Mouse (Mus musculus): ENCODE results near the gene Dapp1.
"Not testable (repeated sequence)": the region's sequence is repeated elsewhere in the genome, so short reads cannot be mapped to it uniquely, and the experiment has no call there.

The Dapp1 gene

DNA sequence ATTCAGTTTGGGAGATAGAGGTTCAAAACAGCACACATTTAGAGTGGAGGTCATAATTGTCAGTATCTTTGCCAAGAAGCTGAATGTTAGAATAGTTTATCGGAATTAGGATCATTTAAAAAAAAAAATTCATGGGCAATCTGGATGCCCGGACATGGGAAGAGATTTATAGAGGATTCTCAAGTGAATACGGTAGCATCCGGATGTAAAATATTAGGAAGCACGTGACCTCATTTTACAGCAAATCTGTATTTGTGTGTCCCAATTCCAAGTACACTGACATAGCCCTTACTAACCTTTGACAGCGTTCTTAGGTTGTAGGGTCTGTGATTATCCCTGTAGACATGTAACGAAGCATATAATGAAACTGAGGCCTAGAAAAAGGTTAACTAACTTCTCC, 61.9 kb downstream of the Dapp1 start:
- no peak for DNase-seq (ENCODE audit: low read depth, low spot score)

DNA sequence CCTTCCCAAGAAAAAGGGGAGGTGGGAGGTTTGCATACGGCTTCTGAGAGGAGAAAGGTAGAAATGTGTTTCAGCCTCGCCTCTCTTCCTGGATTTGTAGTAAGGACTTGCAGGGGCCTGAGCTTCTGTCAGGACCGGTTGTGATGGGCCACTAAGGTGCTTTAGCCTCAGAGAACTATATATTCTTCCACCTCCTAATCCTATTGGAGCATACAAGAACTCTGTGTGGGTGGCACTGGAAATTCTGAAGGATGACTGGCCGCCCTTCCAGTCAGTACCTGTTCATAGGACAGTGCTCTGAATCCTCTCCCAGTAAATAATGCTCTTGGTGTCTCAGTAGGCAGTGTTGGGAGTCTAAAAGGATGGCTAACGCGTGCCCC, 62.4 kb downstream of the Dapp1 start:
- peak; percentile 59 for DNase-seq (ENCODE audit: low read depth, low spot score)

DNA sequence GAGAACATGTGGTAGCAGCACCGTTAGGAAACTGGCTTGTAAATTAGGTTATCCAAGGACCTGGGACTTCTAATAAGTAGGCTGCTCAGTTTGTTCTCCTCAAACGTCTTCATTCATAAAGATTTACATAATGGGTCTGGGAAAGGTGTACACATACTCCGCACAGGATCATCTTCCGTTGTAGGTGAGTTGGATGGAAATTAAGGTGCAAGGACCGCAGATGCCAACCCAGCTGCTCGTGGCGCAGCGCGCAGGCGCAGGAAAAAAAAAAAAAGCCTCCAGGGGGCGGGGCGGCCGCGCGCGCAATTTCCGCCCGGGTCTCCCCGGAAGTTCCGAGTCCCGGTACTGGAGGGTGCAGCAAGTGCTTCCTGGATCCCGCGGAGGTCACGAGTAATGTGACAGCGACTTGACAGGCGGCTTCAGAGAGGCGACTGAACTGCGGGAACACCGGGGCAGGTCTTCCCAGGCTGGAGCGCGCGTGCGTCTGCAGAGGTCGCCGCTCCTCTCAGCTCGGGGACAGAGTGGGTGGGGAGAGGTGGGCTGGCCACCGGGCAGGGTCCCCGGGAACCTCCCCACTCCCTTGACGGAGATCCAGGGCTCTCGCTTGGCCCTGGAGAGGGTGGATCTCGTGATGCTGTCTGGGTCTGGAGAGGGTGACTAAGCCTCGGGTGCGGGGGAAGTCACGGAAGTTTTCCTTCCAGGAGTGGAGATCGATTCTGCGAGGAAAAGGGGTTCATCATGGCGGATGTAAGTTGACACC, 63.0 kb downstream of the Dapp1 start, which contains the start of gene Lamtor3:
TSS of gene Lamtor3 (plus strand) at position 335 of the 760 bp plus-strand sequence.
- peak; percentile 79 for DNase-seq (ENCODE audit: low read depth, low spot score)

DNA sequence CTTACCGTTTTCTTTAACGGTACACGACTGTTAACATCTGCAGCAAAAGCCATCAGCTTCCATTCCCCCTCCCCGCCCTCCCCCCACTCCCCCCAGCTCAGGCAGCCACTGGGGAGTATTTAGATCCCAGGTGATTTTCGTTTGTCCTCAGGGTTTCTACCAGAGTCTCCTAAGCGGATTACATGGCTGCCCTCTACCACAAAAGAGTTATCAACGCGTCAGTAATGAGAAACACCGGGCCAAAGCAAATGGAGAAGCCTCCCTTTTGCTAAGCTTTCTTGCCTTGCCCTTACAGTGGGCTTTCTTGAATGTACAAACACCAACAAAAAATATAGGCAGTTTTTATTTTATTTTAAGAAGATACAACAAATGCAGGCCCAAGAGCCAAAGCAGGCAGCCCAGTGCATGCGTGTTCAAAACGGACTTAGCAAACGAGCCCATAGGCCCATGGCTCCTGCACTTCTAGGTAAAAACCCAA, 63.6 kb downstream of the Dapp1 start:
- DNase-seq (ENCODE audit: low read depth, low spot score) = no peak

DNA sequence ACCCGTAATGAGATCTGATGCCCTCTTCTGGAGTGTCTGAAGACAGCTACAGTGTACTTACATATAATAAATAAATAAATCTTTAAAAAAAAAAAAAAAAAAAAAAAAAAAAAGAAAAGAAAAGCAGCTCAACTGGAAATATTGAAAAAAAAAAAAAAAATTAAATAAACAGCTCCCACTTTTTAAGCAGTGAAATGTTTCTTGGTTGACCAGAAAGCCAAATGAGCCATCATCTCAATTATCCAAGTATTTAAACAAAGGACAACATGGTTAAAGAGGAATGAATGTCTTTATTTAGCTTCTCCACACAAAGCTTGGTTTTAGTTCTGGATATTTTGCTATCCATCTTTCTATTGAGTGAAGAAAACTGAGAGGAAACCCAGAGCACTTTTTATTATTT, 66.8 kb downstream of the Dapp1 start:
- not testable (repeated sequence) for DNase-seq (ENCODE audit: low read depth, low spot score)

DNA sequence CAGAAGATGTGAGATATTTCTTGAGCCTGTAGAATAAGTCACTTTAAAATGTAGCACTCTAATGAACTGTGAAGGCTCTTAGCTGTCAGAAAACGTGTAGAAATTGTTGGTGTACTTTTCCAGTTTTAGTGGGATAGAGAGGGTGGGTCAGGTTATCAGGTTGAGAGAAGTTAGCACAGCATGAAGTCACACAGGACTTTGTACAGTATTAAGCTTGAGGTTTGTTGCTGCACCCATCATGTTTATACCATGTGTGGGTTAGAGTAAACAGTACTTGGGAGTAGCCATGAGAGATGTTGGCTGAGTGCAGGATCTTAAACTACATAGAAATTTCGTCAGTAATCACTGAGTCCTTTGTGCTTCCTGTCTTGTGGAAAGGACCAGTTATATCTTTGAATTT, 68.3 kb downstream of the Dapp1 start:
- no peak for DNase-seq (ENCODE audit: low read depth, low spot score)

DNA sequence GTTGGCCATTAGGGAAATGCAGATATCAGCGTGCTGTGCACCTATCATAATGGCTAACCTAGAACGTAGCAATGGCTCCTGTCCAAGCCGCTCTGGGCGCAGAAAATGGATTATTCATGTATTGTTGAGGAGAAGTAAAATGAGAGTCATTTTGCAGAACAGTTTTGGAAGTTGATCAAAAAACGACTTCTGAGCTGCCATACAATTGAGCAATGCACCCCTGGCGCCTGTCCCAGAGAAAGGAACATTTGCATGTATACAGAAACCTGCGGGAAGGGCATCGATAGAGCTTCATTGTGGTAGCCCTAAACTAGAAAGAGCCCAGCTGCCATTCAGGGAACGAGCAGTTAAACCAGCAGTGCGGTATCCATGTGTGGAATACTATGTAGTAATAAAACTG, 81.2 kb downstream of the Dapp1 start:
- DNase-seq (ENCODE audit: low read depth, low spot score) = peak; percentile 33

DNA sequence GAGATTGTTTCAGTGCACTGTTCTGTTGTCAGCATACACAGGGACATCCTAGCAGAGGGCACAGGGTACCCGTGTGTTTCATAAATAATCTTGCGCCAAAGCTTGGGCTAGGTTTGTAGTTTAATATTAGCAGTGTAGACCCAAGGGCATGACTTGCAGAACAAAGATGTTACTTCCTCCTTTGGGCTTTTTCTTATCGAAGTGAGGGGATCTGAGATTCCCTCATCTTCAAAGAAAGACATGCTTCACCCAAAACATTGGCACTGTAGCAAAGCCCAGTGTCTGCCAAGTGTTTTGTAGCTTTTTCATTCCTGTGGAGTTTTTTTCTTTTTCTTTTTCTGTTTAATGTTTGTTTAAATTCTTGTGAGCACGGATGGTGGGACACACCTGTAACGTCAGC, 83.7 kb downstream of the Dapp1 start:
- no peak for DNase-seq (ENCODE audit: low read depth, low spot score)

DNA sequence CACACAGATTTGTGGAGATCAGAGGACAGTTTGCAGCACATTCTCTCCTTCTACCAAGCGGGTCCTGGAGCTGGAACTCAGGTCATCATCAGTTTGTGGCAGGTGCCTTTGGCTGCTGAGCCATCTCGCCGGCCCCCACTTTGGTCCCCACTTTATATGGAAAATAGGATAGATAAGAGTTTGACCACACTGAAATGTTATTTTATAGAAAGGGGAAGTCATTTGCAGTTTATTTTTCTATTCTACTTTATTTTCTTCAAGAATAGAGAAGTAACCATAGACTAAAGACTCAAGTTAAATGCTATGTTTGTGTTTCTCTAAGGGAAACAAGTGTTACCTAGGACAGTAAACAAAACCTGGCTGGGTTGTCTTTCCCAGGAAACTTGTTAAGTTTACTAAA, 84.5 kb downstream of the Dapp1 start:
- DNase-seq (ENCODE audit: low read depth, low spot score) = no peak

DNA sequence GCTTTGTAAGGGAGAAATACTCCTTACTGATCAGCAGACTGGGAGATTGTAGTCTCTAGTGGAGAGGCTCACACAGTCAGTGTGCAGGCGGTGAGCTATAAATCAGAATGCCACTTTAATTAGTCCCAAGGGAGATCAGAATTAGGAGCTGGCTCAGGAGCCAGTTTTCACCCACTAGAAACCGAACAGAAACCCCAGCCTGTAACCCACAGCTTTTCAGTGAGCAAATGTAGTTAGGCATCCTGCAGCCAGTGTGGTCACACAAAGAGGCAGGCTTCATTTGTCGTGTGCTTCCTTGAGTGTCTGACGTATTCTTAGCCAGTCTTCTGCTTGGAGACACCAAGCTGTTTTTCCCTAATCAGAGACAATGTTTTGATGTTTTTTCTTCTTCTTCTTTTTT, 85.0 kb downstream of the Dapp1 start:
- no peak for DNase-seq (ENCODE audit: low read depth, low spot score)

DNA sequence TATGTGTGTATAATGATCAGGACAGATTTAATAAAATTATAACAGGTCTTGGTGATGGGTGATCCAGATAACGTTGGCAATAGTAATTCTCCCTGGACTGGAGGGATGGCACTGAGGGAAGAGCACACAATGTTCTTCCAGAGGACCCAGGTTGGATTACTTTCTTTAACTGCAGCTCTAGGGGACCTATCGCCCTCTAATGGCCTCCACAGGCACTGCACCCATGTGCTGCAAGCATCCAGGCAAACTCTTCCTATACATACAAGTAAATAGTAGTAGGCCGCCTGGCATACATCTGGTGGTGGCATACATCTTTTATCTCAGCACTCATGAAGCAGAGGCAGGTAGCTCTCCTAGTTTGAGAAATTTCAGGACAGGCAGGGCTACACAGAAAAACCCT, 86.1 kb downstream of the Dapp1 start:
- no peak for DNase-seq (ENCODE audit: low read depth, low spot score)

DNA sequence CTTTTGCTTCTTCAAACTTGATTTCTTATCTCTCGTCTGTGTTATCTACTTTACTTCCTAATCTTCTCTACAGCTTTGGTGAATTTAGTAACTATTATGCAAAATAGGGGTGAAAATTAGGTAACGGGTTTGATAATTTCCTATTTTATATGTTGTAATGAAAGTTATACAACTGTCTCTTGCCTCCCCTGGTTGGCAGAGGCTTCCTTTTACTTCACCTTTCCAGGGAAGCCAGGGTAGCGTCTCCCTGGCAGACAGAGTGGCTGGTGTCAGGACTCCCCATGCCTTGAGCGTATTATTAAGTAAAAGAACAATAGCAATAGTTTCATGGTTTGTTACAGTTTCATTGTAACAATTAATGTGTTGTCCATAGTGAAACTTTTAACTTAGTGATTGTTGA, 87.6 kb downstream of the Dapp1 start:
- DNase-seq (ENCODE audit: low read depth, low spot score) = no peak

DNA sequence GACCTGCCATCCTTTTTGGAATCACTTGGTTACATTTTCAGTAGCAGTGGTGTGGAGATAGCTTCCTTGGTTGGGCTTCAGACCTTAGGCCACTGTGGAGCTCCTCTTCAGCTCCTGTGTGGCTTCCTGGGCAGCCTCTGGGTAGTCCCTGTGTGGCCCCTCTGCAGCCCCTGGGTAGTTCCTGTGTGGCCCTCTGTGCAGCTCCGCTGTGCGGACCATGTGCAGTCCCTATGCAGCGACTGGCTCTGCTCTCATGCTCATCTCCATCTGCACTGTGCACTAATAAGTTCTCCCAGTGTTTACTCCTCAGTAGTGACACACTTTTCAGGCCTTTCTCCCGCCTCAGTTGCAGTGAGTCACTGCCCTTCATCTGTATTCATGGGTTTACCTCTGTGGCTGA, 89.2 kb downstream of the Dapp1 start:
- no peak for DNase-seq (ENCODE audit: low read depth, low spot score)

DNA sequence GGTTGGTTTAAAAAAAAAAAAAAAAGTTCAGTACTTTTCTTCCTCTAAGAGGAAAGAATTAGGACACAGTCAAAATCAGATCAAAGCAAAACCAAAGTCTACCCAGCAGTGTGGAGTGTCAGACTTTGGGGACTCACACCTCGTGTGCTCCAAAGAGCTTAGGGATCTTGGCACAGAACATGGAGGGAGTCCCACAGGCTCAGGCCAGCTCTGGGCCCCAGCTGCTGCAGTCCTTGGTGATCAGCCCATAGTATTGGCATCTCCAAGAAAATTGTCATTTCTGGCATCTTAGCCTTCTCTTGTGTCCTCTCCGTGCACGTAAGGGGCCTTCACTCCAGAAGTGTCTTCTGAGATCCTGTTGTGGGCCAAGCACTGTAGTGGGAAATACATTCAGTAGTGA, 90.3 kb downstream of the Dapp1 start:
- no peak for DNase-seq (ENCODE audit: low read depth, low spot score)

DNA sequence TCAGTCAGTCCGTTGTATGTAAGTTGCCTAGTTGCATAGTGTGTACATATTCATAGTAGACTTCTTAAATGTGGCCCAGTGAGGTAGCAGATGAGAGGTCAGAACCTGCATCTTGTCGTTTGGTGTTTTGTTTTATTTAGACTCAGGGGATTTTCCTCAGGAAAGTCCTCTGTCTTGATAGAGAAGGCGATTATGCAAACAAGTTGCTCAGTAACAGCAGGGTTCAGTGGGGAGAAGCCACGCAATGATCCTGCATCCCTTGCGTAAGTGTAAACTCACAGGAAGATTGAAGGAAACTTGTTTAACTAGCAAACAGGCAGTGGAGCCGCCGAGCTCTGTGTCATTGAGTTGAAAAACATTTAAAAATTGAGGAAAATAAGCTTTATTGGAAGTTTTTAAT, 93.4 kb downstream of the Dapp1 start:
- no peak for DNase-seq (ENCODE audit: low read depth, low spot score)

DNA sequence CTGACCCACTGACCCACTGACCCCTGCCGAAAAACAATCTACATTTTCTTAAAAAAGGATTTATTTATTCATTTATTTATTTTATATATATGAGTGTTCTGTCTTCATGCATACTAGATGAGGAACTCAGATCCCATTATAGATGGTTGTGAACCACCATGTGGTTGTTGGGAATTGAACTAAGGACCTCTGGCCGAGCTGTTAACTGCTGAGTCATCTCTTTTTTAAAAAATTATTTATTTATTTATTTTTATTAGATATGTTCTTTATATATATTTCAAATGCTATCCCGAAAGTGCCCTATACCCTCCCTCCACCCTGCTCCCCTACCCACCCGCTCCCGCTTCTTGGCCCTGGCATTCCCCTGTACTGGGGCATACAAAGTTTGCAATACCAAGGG, 100.3 kb downstream of the Dapp1 start:
- DNase-seq (ENCODE audit: low read depth, low spot score) = no peak
